Mouse (Mus musculus) hindbrain, embryonic 12.5 days (tissue): ENCODE data around the gene Btn1a1. TPM values are rescaled to one million over a fixed set of nuclear protein-coding genes. Genes with fewer than 3 reads are reported as not detected.

Experiments
- ATAC-seq: fragments of 200-750 bp; cut with Nextera tagmentation; 2 replicates; pipeline ENCODE4 v1.8.0; 2017; ENCODE audit warnings: moderate TSS enrichment; ENCODE audit not compliant: low FRiP score
- H3K27ac ChIP-seq: fragments of 300-500 bp; sonication (generic); 2 replicates; pipeline ENCODE4 v1.5.1; 2016; ENCODE audit warnings: mild to moderate bottlenecking
- H3K27me3 ChIP-seq: fragments of 300-500 bp; sonication (generic); 2 replicates; pipeline ENCODE4 v1.6.1; 2016; ENCODE audit warnings: mild to moderate bottlenecking
- H3K36me3 ChIP-seq: fragments of 300-500 bp; sonication (generic); 2 replicates; pipeline ENCODE4 v1.6.1; 2016; ENCODE audit warnings: mild to moderate bottlenecking
- H3K4me1 ChIP-seq: fragments of 300-500 bp; sonication (generic); 2 replicates; pipeline ENCODE4 v1.6.1; 2016
- H3K4me2 ChIP-seq: fragments of 300-500 bp; sonication (generic); replicated peaks from 2 replicates; pipeline ENCODE4 v1.6.1; 2016; ENCODE audit warnings: mild to moderate bottlenecking
- H3K4me3 ChIP-seq: fragments of 300-500 bp; sonication (generic); 2 replicates; pipeline ENCODE4 v1.5.1; 2016; ENCODE audit warnings: mild to moderate bottlenecking
- H3K9ac ChIP-seq: fragments of 300-500 bp; sonication (generic); 2 replicates; pipeline ENCODE4 v1.6.1; 2016; ENCODE audit warnings: mild to moderate bottlenecking, moderate library complexity
- H3K9me3 ChIP-seq: fragments of 300-500 bp; sonication (generic); replicated peaks from 2 replicates; pipeline ENCODE4 v1.6.1; 2016; ENCODE audit warnings: mild to moderate bottlenecking
- WGBS: fragments of 180-500 bp; shearing (Covaris S2); methylation state at CpG from one replicate; pipeline ENCODE4 v1.1.7; 2016; 5-methylcytosine and 5-hydroxymethylcytosine counted together
- polyA plus RNA-seq: library from polyadenylated mRNA; unstranded; fragments of >200 nt; fragmentation: Nextera tagmentation; extraction: Ambion mirVana; gene quantifications from 2 replicates; pipeline ENCODE4 v1.2.1, GENCODE M21; 2016

The Btn1a1 gene
- polyA plus RNA-seq, 1 experiment from 2014 or later = not detected

- Histone ChIP-seq H3K4me3 (no peak overlapping the region), H3K9me3 (no peaks in the 10 kb centered on the region), H3K27ac (no peak overlapping the region), H3K9ac (no peak overlapping the region), H3K36me3 (no peaks in the 10 kb centered on the region), H3K27me3 (no peaks in the 10 kb centered on the region), H3K4me2 (peak overlapping the region; percentile 22; the same call in 1 of the 2 replicates), H3K4me1 (peaks cover 3% of the 10 kb centered on the region; the same call in 1 of the 2 replicates)
- ATAC-seq = peak; percentile 56; the same call in 1 of the 2 replicates
- WGBS = 0% methylated on average over 2 of the region's 2 CpGs
Observed at GRCm38 (mm10) chr13:23475658-23476057, 10.0 kb upstream of the Btn1a1 start.

- Histone ChIP-seq H3K4me3 (no peak overlapping the region), H3K9me3 (no peaks in the 10 kb centered on the region), H3K9ac (no peak overlapping the region), H3K27ac (no peak overlapping the region), H3K27me3 (peaks cover 16% of the 10 kb centered on the region), H3K4me1 (peaks cover 11% of the 10 kb centered on the region), H3K36me3 (no peaks in the 10 kb centered on the region), H3K4me2 (no peak overlapping the region)
- 0 out of 2 replicates have a peak, but pooled peaks have one; percentile 65 for ATAC-seq
- WGBS = 2% methylated on average over 9 of the region's 9 CpGs
Observed at GRCm38 (mm10) chr13:23466911-23467310, 1.2 kb upstream of the Btn1a1 start.

- H3K36me3 ChIP-seq = no peaks in the 10 kb centered on the region
- H3K27me3 ChIP-seq = peaks cover 16% of the 10 kb centered on the region
- H3K9ac ChIP-seq = no peak overlapping the region
- peak overlapping the region; percentile 80; the same call in 1 of the 2 replicates for H3K4me2 ChIP-seq
- WGBS = 60% methylated on average over 1 of the region's 1 CpGs
- H3K4me1 ChIP-seq = peaks cover 11% of the 10 kb centered on the region
- no peak overlapping the region for H3K4me3 ChIP-seq
- ATAC-seq = no peak
- no peaks in the 10 kb centered on the region for H3K9me3 ChIP-seq
- no peak overlapping the region for H3K27ac ChIP-seq
Observed at GRCm38 (mm10) chr13:23466306-23466705, 605 bp upstream of the Btn1a1 start.

- peak overlapping the region; percentile 80 for H3K4me2 ChIP-seq
- H3K36me3 ChIP-seq = no peaks in the 10 kb centered on the region
- no peaks in the 10 kb centered on the region for H3K9me3 ChIP-seq
- peaks cover 18% of the 10 kb centered on the region for H3K27me3 ChIP-seq
- peak; percentile 11; the same call in 1 of the 2 replicates for ATAC-seq
- H3K9ac ChIP-seq = peak overlapping the region; percentile 60; the same call in 1 of the 2 replicates
- no peak overlapping the region for H3K27ac ChIP-seq
- peak overlapping the region; percentile 53 for H3K4me3 ChIP-seq
- H3K4me1 ChIP-seq = peaks cover 11% of the 10 kb centered on the region
- 3% methylated on average over 11 of the region's 11 CpGs for WGBS
Observed at GRCm38 (mm10) chr13:23464841-23465366, 797 bp downstream of the Btn1a1 start.

- Histone ChIP-seq H3K4me1 (peaks cover 11% of the 10 kb centered on the region), H3K9me3 (no peaks in the 10 kb centered on the region), H3K27ac (no peak overlapping the region), H3K27me3 (peaks cover 18% of the 10 kb centered on the region; the same call in 1 of the 2 replicates), H3K4me3 (peak overlapping the region; percentile 53), H3K36me3 (no peaks in the 10 kb centered on the region), H3K4me2 (peak overlapping the region; percentile 80), H3K9ac (peak overlapping the region; percentile 60)
- under 1% methylated on average over 29 of the region's 29 CpGs for WGBS
- peak; percentile 53 for ATAC-seq
Observed at GRCm38 (mm10) chr13:23464224-23464637, 1.5 kb downstream of the Btn1a1 start.

- H3K4me2 ChIP-seq = peak overlapping the region; percentile 80
- H3K4me1 ChIP-seq = peaks cover 11% of the 10 kb centered on the region
- peak overlapping the region; percentile 60 for H3K9ac ChIP-seq
- peak; percentile 59 for ATAC-seq
- H3K27ac ChIP-seq = no peak overlapping the region
- under 1% methylated on average over 21 of the region's 21 CpGs for WGBS
- H3K36me3 ChIP-seq = no peaks in the 10 kb centered on the region
- no peaks in the 10 kb centered on the region for H3K9me3 ChIP-seq
- peak overlapping the region; percentile 53 for H3K4me3 ChIP-seq
- H3K27me3 ChIP-seq = peaks cover 24% of the 10 kb centered on the region; the same call in 1 of the 2 replicates
Observed at GRCm38 (mm10) chr13:23463381-23464223, 2.1 kb downstream of the Btn1a1 start.

- no peak for ATAC-seq
- Histone ChIP-seq H3K9ac (no peak overlapping the region), H3K4me2 (no peak overlapping the region), H3K4me3 (no peak overlapping the region), H3K9me3 (no peaks in the 10 kb centered on the region), H3K36me3 (no peaks in the 10 kb centered on the region), H3K27me3 (peaks cover 24% of the 10 kb centered on the region; the same call in 1 of the 2 replicates), H3K4me1 (peaks cover 11% of the 10 kb centered on the region), H3K27ac (no peak overlapping the region)
Observed at GRCm38 (mm10) chr13:23462669-23463068, 3.0 kb downstream of the Btn1a1 start.

- H3K36me3 ChIP-seq = no peaks in the 10 kb centered on the region
- 82% methylated on average over 4 of the region's 4 CpGs for WGBS
- no peak overlapping the region for H3K4me2 ChIP-seq
- H3K4me1 ChIP-seq = peaks cover 11% of the 10 kb centered on the region
- H3K4me3 ChIP-seq = no peak overlapping the region
- peaks cover 24% of the 10 kb centered on the region; the same call in 1 of the 2 replicates for H3K27me3 ChIP-seq
- H3K27ac ChIP-seq = no peak overlapping the region
- no peak for ATAC-seq
- H3K9ac ChIP-seq = no peak overlapping the region
- no peaks in the 10 kb centered on the region for H3K9me3 ChIP-seq
Observed at GRCm38 (mm10) chr13:23462063-23462462, 3.6 kb downstream of the Btn1a1 start.

- Histone ChIP-seq H3K27ac (no peak overlapping the region), H3K9me3 (no peaks in the 10 kb centered on the region), H3K27me3 (peaks cover 11% of the 10 kb centered on the region; the same call in 1 of the 2 replicates), H3K36me3 (no peaks in the 10 kb centered on the region), H3K4me1 (no peaks in the 10 kb centered on the region), H3K9ac (no peak overlapping the region), H3K4me2 (0 out of 2 replicates have a peak overlapping the region, but pooled peaks have one; percentile 1), H3K4me3 (no peak overlapping the region)
- ATAC-seq = no peak
- WGBS = 21% methylated on average over 15 of the region's 15 CpGs
Observed at GRCm38 (mm10) chr13:23459264-23459846, 6.3 kb downstream of the Btn1a1 start.

- Histone ChIP-seq H3K9me3 (no peaks in the 10 kb centered on the region), H3K9ac (peak overlapping the region; percentile 66), H3K4me3 (peak overlapping the region; percentile 63), H3K27ac (peak overlapping the region; percentile 76; the same call in 1 of the 2 replicates), H3K4me2 (peak overlapping the region; percentile 54), H3K36me3 (no peaks in the 10 kb centered on the region), H3K4me1 (no peaks in the 10 kb centered on the region), H3K27me3 (peaks cover 3% of the 10 kb centered on the region; the same call in 1 of the 2 replicates)
- WGBS = under 1% methylated on average over 9 of the region's 9 CpGs
- no peak for ATAC-seq
Observed at GRCm38 (mm10) chr13:23453926-23454325, 11.8 kb downstream of the Btn1a1 start.

GRCm38 (mm10) chr13:23453362-23453862 lies 12.3 kb downstream of the Btn1a1 start:
- peak overlapping the region; percentile 76 for H3K27ac ChIP-seq
- H3K9ac ChIP-seq = peak overlapping the region; percentile 66
- 1% methylated on average over 25 of the region's 25 CpGs for WGBS
- peak; percentile 87 for ATAC-seq
- H3K4me2 ChIP-seq = peak overlapping the region; percentile 54
- H3K4me1 ChIP-seq = no peaks in the 10 kb centered on the region
- no peaks in the 10 kb centered on the region for H3K27me3 ChIP-seq
- no peaks in the 10 kb centered on the region for H3K36me3 ChIP-seq
- H3K9me3 ChIP-seq = no peaks in the 10 kb centered on the region
- H3K4me3 ChIP-seq = peak overlapping the region; percentile 63

GRCm38 (mm10) chr13:23450398-23450797 lies 15.3 kb downstream of the Btn1a1 start:
- Histone ChIP-seq H3K36me3 (no peaks in the 10 kb centered on the region), H3K9me3 (no peaks in the 10 kb centered on the region), H3K4me2 (peak overlapping the region; percentile 69), H3K27me3 (no peaks in the 10 kb centered on the region), H3K4me3 (peak overlapping the region; percentile 42), H3K4me1 (no peaks in the 10 kb centered on the region), H3K9ac (peak overlapping the region; percentile 51), H3K27ac (no peak overlapping the region)
- under 1% methylated on average over 15 of the region's 15 CpGs for WGBS
- ATAC-seq = 0 out of 2 replicates have a peak, but pooled peaks have one; percentile 20
